Mouse (Mus musculus): ENCODE results near the gene Agfg1.

DNA sequence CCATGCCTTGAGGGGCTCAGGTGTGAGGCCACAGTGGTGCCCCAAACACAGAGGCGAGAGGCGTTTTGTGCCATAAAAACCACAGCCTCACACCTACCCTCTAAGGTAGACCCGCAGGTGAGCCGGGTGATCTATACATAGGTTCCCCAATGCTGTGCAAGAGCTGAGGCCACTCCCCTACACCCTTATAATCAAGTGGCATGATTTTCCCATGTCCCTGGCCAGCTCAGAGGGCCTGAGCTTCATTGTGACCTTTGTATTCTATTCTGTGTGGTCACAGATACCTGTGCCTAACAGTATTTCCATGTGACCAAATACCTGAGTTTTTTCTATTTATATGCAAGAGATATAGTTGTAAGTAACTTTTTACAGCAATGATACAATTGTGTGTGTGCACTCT is 21.1 kb downstream of the Agfg1 start:
- no peak for TF ChIP-seq POLR2A (IDR thresholded peaks at IDR 0.05; ENCODE audit: insufficient read length, low read depth)
- no peak for TF ChIP-seq MAX (IDR thresholded peaks at IDR 0.05; ENCODE audit: low read depth)
- TF ChIP-seq CEBPB (IDR thresholded peaks at IDR 0.05; ENCODE audit: insufficient read depth, poor library complexity, severe bottlenecking) = no peak
- TF ChIP-seq MYOD1 (IDR thresholded peaks at IDR 0.05; ENCODE audit: control insufficient read depth in 1 of 3, insufficient read length in 2 of 3, low read depth in 2 of 3) = no peak

Data from myocyte (in vitro differentiated cells).